Mouse (Mus musculus) kidney, embryonic 14.5 days (tissue): ENCODE results near the gene Vwa5b2. TPM values are rescaled to one million over a fixed set of nuclear protein-coding genes. Genes with fewer than 3 reads are reported as not detected.

ENCODE experiments used
- ATAC-seq: fragments of 200-750 bp; cut with Nextera tagmentation; 2 replicates; pipeline ENCODE4 v1.8.0; 2017; ENCODE audit warnings: moderate number of reproducible peaks, mild to moderate bottlenecking, moderate TSS enrichment, moderate library complexity; ENCODE audit not compliant: low FRiP score, low TSS enrichment
- H3K27ac ChIP-seq: fragments of 300-500 bp; sonication (generic); 2 replicates; pipeline ENCODE4 v1.5.1; 2014; ENCODE audit warnings: low read depth, mild to moderate bottlenecking, low read length, moderate library complexity, mixed read lengths
- H3K27me3 ChIP-seq: fragments of 300-500 bp; sonication (generic); 2 replicates; pipeline ENCODE4 v1.6.1; 2014; ENCODE audit warnings: mild to moderate bottlenecking, low read length; ENCODE audit not compliant: control insufficient read depth, insufficient read depth
- H3K36me3 ChIP-seq: fragments of 300-500 bp; sonication (generic); 2 replicates; pipeline ENCODE4 v1.6.1; 2014; ENCODE audit warnings: low read length, mixed read lengths; ENCODE audit not compliant: control insufficient read depth, insufficient read depth
- H3K4me1 ChIP-seq: fragments of 300-500 bp; sonication (generic); 2 replicates; pipeline ENCODE4 v1.6.1; 2014; ENCODE audit warnings: low read length, mixed read lengths; ENCODE audit not compliant: control insufficient read depth, insufficient read depth
- H3K4me2 ChIP-seq: fragments of 300-500 bp; sonication (generic); replicated peaks from 2 replicates; pipeline ENCODE4 v1.6.1; 2014; ENCODE audit warnings: low read depth, mild to moderate bottlenecking, low read length
- H3K4me3 ChIP-seq: fragments of 300-500 bp; sonication (generic); 2 replicates; pipeline ENCODE4 v1.5.1; 2014; ENCODE audit warnings: mild to moderate bottlenecking, low read length
- H3K9ac ChIP-seq: fragments of 300-500 bp; sonication (generic); 2 replicates; pipeline ENCODE4 v1.6.1; 2014; ENCODE audit warnings: low read depth, mild to moderate bottlenecking, low read length, moderate library complexity
- H3K9me3 ChIP-seq: fragments of 300-500 bp; sonication (generic); 2 replicates; pipeline ENCODE4 v1.6.1; 2016; ENCODE audit warnings: low read length; ENCODE audit not compliant: control insufficient read depth
- WGBS: fragments of 180-500 bp; shearing (Covaris S2); extraction: QIAGEN DNeasy Blood & Tissue Kit; methylation state at CpG from one replicate; pipeline ENCODE4 v1.1.7; 2014; 5-methylcytosine and 5-hydroxymethylcytosine counted together
- polyA plus RNA-seq: library from polyadenylated mRNA; unstranded; fragments of >200 nt; fragmentation: Nextera tagmentation; extraction: Ambion mirVana; gene quantifications from 2 replicates; pipeline ENCODE4 v1.2.1, GENCODE M21; 2014

The Vwa5b2 gene
- polyA plus RNA-seq, 1 experiment from 2014 or later = 0.79 TPM

GRCm38 (mm10) chr16:20552594-20552993 is 36.7 kb upstream of the Vwa5b2 start:
- H3K36me3 ChIP-seq = peaks cover 65% of the 10 kb centered on the region
- H3K27ac ChIP-seq = no peak overlapping the region
- H3K9ac ChIP-seq = no peak overlapping the region
- no peaks in the 10 kb centered on the region for H3K9me3 ChIP-seq
- peaks cover 8% of the 10 kb centered on the region; the same call in 1 of the 2 replicates for H3K4me1 ChIP-seq
- H3K27me3 ChIP-seq = no peaks in the 10 kb centered on the region
- H3K4me2 ChIP-seq = no peak overlapping the region
- ATAC-seq = no peak
- 88% methylated on average over 1 of the region's 1 CpGs for WGBS
- no peak overlapping the region for H3K4me3 ChIP-seq

GRCm38 (mm10) chr16:20555000-20555399 is 34.3 kb upstream of the Vwa5b2 start:
- Histone ChIP-seq H3K36me3 (peaks cover 85% of the 10 kb centered on the region), H3K9me3 (no peaks in the 10 kb centered on the region), H3K27me3 (no peaks in the 10 kb centered on the region), H3K9ac (no peak overlapping the region), H3K4me2 (no peak overlapping the region), H3K4me1 (no peaks in the 10 kb centered on the region), H3K4me3 (no peak overlapping the region), H3K27ac (no peak overlapping the region)
- 86% methylated on average over 6 of the region's 6 CpGs for WGBS
- no peak for ATAC-seq

GRCm38 (mm10) chr16:20557381-20557780 is 31.9 kb upstream of the Vwa5b2 start:
- Histone ChIP-seq H3K9ac (no peak overlapping the region), H3K4me1 (no peaks in the 10 kb centered on the region), H3K27ac (no peak overlapping the region), H3K4me2 (no peak overlapping the region), H3K4me3 (no peak overlapping the region), H3K9me3 (no peaks in the 10 kb centered on the region), H3K36me3 (peaks cover 87% of the 10 kb centered on the region), H3K27me3 (no peaks in the 10 kb centered on the region)
- no peak for ATAC-seq
- WGBS = 70% methylated on average over 7 of the region's 7 CpGs

GRCm38 (mm10) chr16:20565075-20565474 is 24.2 kb upstream of the Vwa5b2 start:
- 88% methylated on average over 1 of the region's 1 CpGs for WGBS
- Histone ChIP-seq H3K4me1 (no peaks in the 10 kb centered on the region), H3K36me3 (peaks cover 28% of the 10 kb centered on the region), H3K27me3 (no peaks in the 10 kb centered on the region), H3K9me3 (no peaks in the 10 kb centered on the region), H3K4me3 (no peak overlapping the region), H3K27ac (no peak overlapping the region), H3K4me2 (no peak overlapping the region), H3K9ac (no peak overlapping the region)
- ATAC-seq = no peak

- peaks cover 55% of the 10 kb centered on the region for H3K27me3 ChIP-seq
- H3K36me3 ChIP-seq = no peaks in the 10 kb centered on the region
- H3K27ac ChIP-seq = no peak overlapping the region
- H3K9ac ChIP-seq = peak overlapping the region; percentile 49; the same call in 1 of the 2 replicates
- H3K4me2 ChIP-seq = peak overlapping the region; percentile 84
- 0 out of 2 replicates have a peak, but pooled peaks cover 2% of the 10 kb centered on the region for H3K9me3 ChIP-seq
- WGBS = 2% methylated on average over 36 of the region's 39 CpGs
- peak overlapping the region; percentile 46 for H3K4me3 ChIP-seq
- H3K4me1 ChIP-seq = no peaks in the 10 kb centered on the region; the same call in 1 of the 2 replicates
- peak; percentile 86 for ATAC-seq
These were observed 838 bp downstream of the Vwa5b2 start for GRCm38 (mm10) chr16:20589939-20590679.

GRCm38 (mm10) chr16:20590680-20591038 is 1.4 kb downstream of the Vwa5b2 start:
- no peaks in the 10 kb centered on the region for H3K36me3 ChIP-seq
- WGBS = 4% methylated on average over 16 of the region's 17 CpGs
- H3K9ac ChIP-seq = no peak overlapping the region
- 0 out of 2 replicates have a peak, but pooled peaks cover 2% of the 10 kb centered on the region for H3K9me3 ChIP-seq
- no peaks in the 10 kb centered on the region; the same call in 1 of the 2 replicates for H3K4me1 ChIP-seq
- no peak overlapping the region for H3K27ac ChIP-seq
- H3K4me2 ChIP-seq = peak overlapping the region; percentile 84
- ATAC-seq = peak; percentile 9
- peaks cover 55% of the 10 kb centered on the region for H3K27me3 ChIP-seq
- peak overlapping the region; percentile 46 for H3K4me3 ChIP-seq

- no peaks in the 10 kb centered on the region for H3K36me3 ChIP-seq
- H3K4me2 ChIP-seq = peak overlapping the region; percentile 84; the same call in 1 of the 2 replicates
- peak; percentile 19; the same call in 1 of the 2 replicates for ATAC-seq
- H3K9ac ChIP-seq = no peak overlapping the region
- H3K27ac ChIP-seq = no peak overlapping the region
- H3K4me3 ChIP-seq = peak overlapping the region; percentile 23
- WGBS = 5% methylated on average over 43 of the region's 48 CpGs
- H3K9me3 ChIP-seq = 0 out of 2 replicates have a peak, but pooled peaks cover 2% of the 10 kb centered on the region
- peaks cover 55% of the 10 kb centered on the region for H3K27me3 ChIP-seq
- H3K4me1 ChIP-seq = no peaks in the 10 kb centered on the region; the same call in 1 of the 2 replicates
These were observed 1.9 kb downstream of the Vwa5b2 start for GRCm38 (mm10) chr16:20591076-20591705.

GRCm38 (mm10) chr16:20595060-20595673 is 5.9 kb downstream of the Vwa5b2 start:
- Histone ChIP-seq H3K36me3 (no peaks in the 10 kb centered on the region), H3K4me3 (no peak overlapping the region), H3K4me1 (no peaks in the 10 kb centered on the region; the same call in 1 of the 2 replicates), H3K9ac (no peak overlapping the region), H3K9me3 (no peaks in the 10 kb centered on the region), H3K27ac (no peak overlapping the region), H3K27me3 (peaks cover 38% of the 10 kb centered on the region), H3K4me2 (no peak overlapping the region)
- WGBS = 86% methylated on average over 7 of the region's 7 CpGs
- ATAC-seq = no peak
